Mouse (Mus musculus): ENCODE results near the gene Gfap. TPM values are rescaled to one million over a fixed set of nuclear protein-coding genes. Genes with fewer than 3 reads are reported as not detected.

Gfap gene
- polyA plus RNA-seq, 1 experiment from 2014 or later = 0.93 TPM

DNA sequence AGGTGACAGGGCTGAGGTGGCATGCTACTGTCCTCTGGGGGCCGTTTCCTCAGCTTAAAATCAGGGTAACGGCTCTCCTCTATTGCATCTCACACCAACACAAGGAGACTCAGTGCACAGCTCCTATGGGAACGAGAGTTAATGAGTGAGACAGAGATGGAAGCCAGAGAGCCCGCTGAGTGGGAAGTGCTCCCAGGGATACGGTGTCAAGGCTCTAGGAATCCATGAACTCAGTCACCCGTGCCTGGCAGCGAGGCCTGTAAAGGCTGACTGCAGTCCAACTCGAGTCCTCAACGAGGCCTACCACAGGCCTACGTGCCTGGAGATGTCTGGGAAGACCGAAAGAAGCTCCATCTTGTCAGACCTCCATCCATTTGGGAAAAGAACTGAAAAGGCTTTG, 41.8 kb downstream of the Gfap start:
- no peaks in the 10 kb centered on the region for H3K4me1 ChIP-seq
- no peak for ATAC-seq (replicated peaks)
- no peak overlapping the region for H3K27ac ChIP-seq (replicated peaks)
- H3K36me3 ChIP-seq = peaks cover 72% of the 10 kb centered on the region
- no peak overlapping the region for H3K4me2 ChIP-seq (replicated peaks)
- no peak overlapping the region for H3K4me3 ChIP-seq
- WGBS = 84% methylated on average over 11 of the region's 11 CpGs
- H3K27me3 ChIP-seq = no peaks in the 10 kb centered on the region
- no peak overlapping the region for H3K9ac ChIP-seq (replicated peaks)
- no peaks in the 10 kb centered on the region for H3K9me3 ChIP-seq

DNA sequence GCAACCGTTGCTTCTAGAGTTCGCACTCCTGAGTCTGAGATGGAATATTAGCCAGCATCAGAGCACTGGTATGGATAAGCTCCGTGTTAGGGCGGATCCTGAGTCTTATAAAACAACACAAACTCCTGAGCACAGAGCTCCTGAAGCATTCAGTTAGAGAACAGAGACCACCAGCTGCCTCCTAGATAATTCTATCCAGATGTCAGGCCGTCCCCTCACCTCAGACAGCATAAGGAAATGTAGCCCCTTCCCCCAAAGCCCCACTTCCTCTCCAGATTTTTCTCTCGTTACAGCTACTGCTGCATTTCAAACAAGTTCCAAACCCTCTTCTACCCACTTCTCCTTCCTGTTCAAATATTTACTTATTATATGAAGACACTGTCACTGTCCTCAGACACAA, 44.8 kb downstream of the Gfap start:
- WGBS = 88% methylated on average over 6 of the region's 6 CpGs
- Histone ChIP-seq H3K27ac (replicated peaks) (no peak overlapping the region), H3K4me2 (replicated peaks) (no peak overlapping the region), H3K9ac (replicated peaks) (no peak overlapping the region), H3K9me3 (no peaks in the 10 kb centered on the region), H3K27me3 (no peaks in the 10 kb centered on the region), H3K36me3 (peaks cover 79% of the 10 kb centered on the region), H3K4me1 (no peaks in the 10 kb centered on the region), H3K4me3 (no peak overlapping the region)
- ATAC-seq (replicated peaks) = no peak

DNA sequence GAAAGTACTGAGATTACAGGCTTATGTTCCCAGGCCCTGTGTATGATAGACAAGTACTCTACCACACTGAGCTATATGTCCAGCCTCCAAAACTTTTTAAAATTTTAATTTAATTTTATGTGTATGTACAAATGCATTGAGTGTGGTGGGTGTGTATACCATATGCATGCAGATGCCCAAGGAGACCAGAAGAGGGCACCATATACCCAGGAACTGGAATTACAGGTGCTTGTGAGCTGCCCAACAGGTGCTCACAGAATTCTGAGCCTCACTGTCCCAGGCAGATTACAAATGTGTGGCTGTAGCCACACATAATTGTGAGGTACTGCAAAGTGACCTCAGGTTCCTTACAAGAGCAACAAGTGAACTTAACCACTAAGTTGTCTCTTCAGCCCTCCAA, 47.0 kb downstream of the Gfap start:
- Histone ChIP-seq H3K36me3 (peaks cover 86% of the 10 kb centered on the region), H3K9me3 (no peaks in the 10 kb centered on the region)
- ATAC-seq (replicated peaks) = no peak

DNA sequence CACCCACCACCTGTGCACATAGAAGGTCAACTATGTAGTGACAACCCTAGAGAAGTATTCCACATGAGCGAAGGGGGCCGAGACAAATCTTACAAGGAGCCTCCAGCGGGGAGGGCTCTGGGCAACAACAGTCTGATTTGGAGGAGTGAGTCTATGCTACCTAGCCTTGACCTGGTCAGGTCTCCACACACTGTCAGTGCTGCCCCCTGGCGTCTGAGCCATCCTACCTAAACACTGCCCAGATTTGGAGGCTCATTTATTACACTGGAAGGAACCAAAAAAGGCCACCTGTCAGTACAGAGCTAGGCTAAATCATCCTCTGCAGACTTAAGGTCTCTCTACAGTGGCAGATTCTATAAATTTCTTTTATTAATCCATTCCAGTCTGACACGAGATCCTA, 48.8 kb downstream of the Gfap start:
- no peaks in the 10 kb centered on the region for H3K9me3 ChIP-seq
- no peaks in the 10 kb centered on the region for H3K27me3 ChIP-seq
- 76% methylated on average over 5 of the region's 5 CpGs for WGBS
- no peak overlapping the region for H3K4me3 ChIP-seq
- no peak overlapping the region for H3K9ac ChIP-seq (replicated peaks)
- no peak for ATAC-seq (replicated peaks)
- no peaks in the 10 kb centered on the region for H3K4me1 ChIP-seq
- no peak overlapping the region for H3K4me2 ChIP-seq (replicated peaks)
- H3K36me3 ChIP-seq = peaks cover 87% of the 10 kb centered on the region
- H3K27ac ChIP-seq (replicated peaks) = no peak overlapping the region

More for the DNA sequence above, 47.0 kb downstream of the Gfap start:
- H3K4me1 ChIP-seq = no peaks in the 10 kb centered on the region
- no peak overlapping the region for H3K9ac ChIP-seq (replicated peaks)
- H3K27me3 ChIP-seq = no peaks in the 10 kb centered on the region
- H3K27ac ChIP-seq (replicated peaks) = no peak overlapping the region
- H3K4me3 ChIP-seq = no peak overlapping the region
- H3K4me2 ChIP-seq (replicated peaks) = no peak overlapping the region

DNA sequence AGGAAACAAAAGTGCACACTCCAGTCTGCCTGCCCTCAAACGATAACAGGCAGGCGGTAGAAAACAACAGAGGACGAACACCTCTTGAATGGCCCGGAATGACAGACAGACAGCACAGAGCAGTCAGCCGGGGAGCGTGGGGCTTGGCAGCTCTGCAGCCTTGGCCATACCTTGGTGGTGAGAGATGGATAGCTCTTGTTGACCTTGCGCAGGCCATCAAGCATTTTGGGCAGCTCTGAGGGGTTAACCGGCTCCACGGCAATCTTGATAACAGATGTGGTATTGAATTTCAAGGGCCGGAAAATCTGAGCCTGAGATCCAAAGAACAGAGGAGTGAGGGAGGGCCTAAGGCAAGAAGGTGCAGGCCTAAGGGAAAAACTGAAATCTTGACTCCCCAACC, 54.8 kb downstream of the Gfap start:
- Histone ChIP-seq H3K4me2 (replicated peaks) (no peak overlapping the region), H3K9ac (replicated peaks) (no peak overlapping the region), H3K9me3 (no peaks in the 10 kb centered on the region), H3K36me3 (peaks cover 98% of the 10 kb centered on the region), H3K4me3 (no peak overlapping the region), H3K27ac (replicated peaks) (no peak overlapping the region), H3K27me3 (no peaks in the 10 kb centered on the region), H3K4me1 (no peaks in the 10 kb centered on the region)
- no peak for ATAC-seq (replicated peaks)
- 94% methylated on average over 10 of the region's 10 CpGs for WGBS

DNA sequence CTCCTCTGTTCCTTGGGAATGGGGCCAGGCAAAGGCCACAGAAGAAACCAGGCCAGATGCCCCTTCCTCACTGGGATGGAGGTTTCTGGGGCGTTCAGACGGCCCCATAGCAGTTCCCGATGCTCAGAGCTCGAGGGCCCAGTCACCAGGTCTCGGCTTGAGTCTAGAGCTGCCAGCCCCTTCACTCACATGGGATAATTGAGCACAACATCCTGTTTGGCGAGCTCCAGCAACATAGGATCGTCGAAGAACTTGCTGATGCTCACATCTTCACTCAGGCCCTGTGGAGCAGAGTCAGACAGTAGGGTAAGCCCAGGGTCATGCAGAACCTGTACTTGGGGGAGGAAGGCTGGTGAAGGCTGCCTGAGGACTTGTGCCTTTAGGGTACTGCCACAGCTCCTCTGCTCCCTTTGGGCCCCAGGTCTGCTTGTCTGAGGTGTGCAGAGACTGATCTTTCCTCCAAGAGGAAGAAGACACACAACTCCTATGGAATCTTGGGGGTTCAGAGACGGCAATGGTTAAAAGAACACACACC, 62.0 kb downstream of the Gfap start:
- H3K9me3 ChIP-seq = no peaks in the 10 kb centered on the region
- no peak for ATAC-seq (replicated peaks)
- H3K9ac ChIP-seq (replicated peaks) = no peak overlapping the region
- no peak overlapping the region for H3K27ac ChIP-seq (replicated peaks)
- H3K27me3 ChIP-seq = no peaks in the 10 kb centered on the region
- no peaks in the 10 kb centered on the region for H3K4me1 ChIP-seq
- H3K4me3 ChIP-seq = no peak overlapping the region
- H3K4me2 ChIP-seq (replicated peaks) = no peak overlapping the region
- peaks cover 70% of the 10 kb centered on the region for H3K36me3 ChIP-seq
- WGBS = 90% methylated on average over 9 of the region's 9 CpGs

DNA sequence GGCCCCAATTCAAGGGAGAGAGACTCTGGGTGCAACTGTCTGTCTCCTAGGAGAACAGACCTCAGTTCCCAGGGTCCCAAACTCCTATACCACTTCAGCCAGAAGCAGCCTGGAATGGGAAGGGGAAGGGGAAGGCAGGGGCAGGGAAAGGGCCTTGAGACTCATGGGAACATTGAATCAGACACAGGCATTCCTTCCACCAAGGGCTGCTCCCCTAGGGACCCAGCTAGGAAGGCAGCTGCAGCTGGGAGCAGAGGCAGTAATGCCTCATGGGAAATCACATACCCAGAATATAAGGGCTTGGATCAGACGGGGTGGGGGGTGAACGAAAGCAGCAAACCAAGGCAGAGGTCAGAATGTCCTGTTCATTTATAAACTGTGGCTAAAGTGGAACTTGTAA, 62.6 kb downstream of the Gfap start:
- no peak overlapping the region for H3K27ac ChIP-seq (replicated peaks)
- no peaks in the 10 kb centered on the region for H3K9me3 ChIP-seq
- peaks cover 65% of the 10 kb centered on the region for H3K36me3 ChIP-seq
- ATAC-seq (replicated peaks) = no peak
- H3K9ac ChIP-seq (replicated peaks) = no peak overlapping the region
- 85% methylated on average over 2 of the region's 2 CpGs for WGBS
- no peaks in the 10 kb centered on the region for H3K4me1 ChIP-seq
- H3K4me2 ChIP-seq (replicated peaks) = no peak overlapping the region
- H3K4me3 ChIP-seq = no peak overlapping the region
- no peaks in the 10 kb centered on the region for H3K27me3 ChIP-seq

DNA sequence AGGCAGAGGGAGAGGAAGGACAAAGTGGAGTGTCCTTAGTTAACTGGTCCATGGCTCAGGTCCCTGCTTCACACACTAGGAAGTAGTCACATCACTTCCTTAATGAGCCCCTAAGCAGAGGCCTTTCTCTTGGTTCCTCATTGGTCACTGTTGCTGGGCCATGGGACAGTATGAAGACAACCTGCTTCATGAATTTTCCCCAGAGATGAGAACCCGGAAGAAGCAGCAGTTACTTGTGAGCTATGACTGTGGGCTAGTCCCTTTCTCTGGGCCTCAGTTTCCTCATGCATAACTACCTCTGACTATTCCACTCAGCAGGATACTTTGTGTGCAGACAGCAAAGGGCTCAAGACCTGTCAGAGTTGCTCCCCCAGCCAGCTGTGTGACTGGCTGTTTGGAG, 63.3 kb downstream of the Gfap start:
- ATAC-seq (replicated peaks) = no peak
- no peak overlapping the region for H3K4me2 ChIP-seq (replicated peaks)
- no peaks in the 10 kb centered on the region for H3K27me3 ChIP-seq
- H3K9ac ChIP-seq (replicated peaks) = no peak overlapping the region
- no peak overlapping the region for H3K4me3 ChIP-seq
- H3K9me3 ChIP-seq = no peaks in the 10 kb centered on the region
- peaks cover 57% of the 10 kb centered on the region for H3K36me3 ChIP-seq
- no peaks in the 10 kb centered on the region for H3K4me1 ChIP-seq
- H3K27ac ChIP-seq (replicated peaks) = no peak overlapping the region
- WGBS = 90% methylated on average over 1 of the region's 1 CpGs

Other genes starting within 250 kb of the Gfap start
- 0.08 and 0.10 TPM in 2 replicates for gene Meioc, start 237.2 kb downstream of the Gfap start, polyA plus RNA-seq (2015; fragmentation: Nextera tagmentation; extraction: Ambion mirVana)
- gene Ccdc43, start 203.1 kb downstream of the Gfap start, polyA plus RNA-seq (2015; fragmentation: Nextera tagmentation; extraction: Ambion mirVana) = 44.9 and 48.3 TPM in 2 replicates
- gene Adam11, start 139.5 kb downstream of the Gfap start, polyA plus RNA-seq (2015; fragmentation: Nextera tagmentation; extraction: Ambion mirVana) = 22.1 and 25.6 TPM in 2 replicates
- 54.4 and 55.0 TPM in 2 replicates for gene Gjc1, start 81.2 kb downstream of the Gfap start, polyA plus RNA-seq (2015; fragmentation: Nextera tagmentation; extraction: Ambion mirVana)
- gene Higd1b, start 65.1 kb downstream of the Gfap start, polyA plus RNA-seq (2015; fragmentation: Nextera tagmentation; extraction: Ambion mirVana) = 12.8 and 13.0 TPM in 2 replicates
- gene Eftud2, start 19.9 kb downstream of the Gfap start, polyA plus RNA-seq (2015; fragmentation: Nextera tagmentation; extraction: Ambion mirVana) = 182 and 183 TPM in 2 replicates
- gene Ccdc103, start 19.7 kb downstream of the Gfap start, polyA plus RNA-seq (2015; fragmentation: Nextera tagmentation; extraction: Ambion mirVana) = 2.1 and 2.9 TPM in 2 replicates
- gene Fam187a, start 15.7 kb downstream of the Gfap start, polyA plus RNA-seq (2015; fragmentation: Nextera tagmentation; extraction: Ambion mirVana) = 0.11 TPM in 1 of 2 replicates, not detected in the other
- gene Kif18b, start 24.2 kb upstream of the Gfap start, polyA plus RNA-seq (2015; fragmentation: Nextera tagmentation; extraction: Ambion mirVana) = 5.3 and 6.6 TPM in 2 replicates
- gene C1ql1, start 45.8 kb upstream of the Gfap start, polyA plus RNA-seq (2015; fragmentation: Nextera tagmentation; extraction: Ambion mirVana) = 1.8 and 1.9 TPM in 2 replicates
- 41.0 and 43.9 TPM in 2 replicates for gene Nmt1, start 127.3 kb upstream of the Gfap start, polyA plus RNA-seq (2015; fragmentation: Nextera tagmentation; extraction: Ambion mirVana)
- gene Dcakd, start 127.4 kb upstream of the Gfap start, polyA plus RNA-seq (2015; fragmentation: Nextera tagmentation; extraction: Ambion mirVana) = 152 and 168 TPM in 2 replicates
- 1.9 and 2.3 TPM in 2 replicates for gene Plcd3, start 200.7 kb upstream of the Gfap start, polyA plus RNA-seq (2015; fragmentation: Nextera tagmentation; extraction: Ambion mirVana)
- 14.6 and 14.8 TPM in 2 replicates for gene Acbd4, start 200.8 kb upstream of the Gfap start, polyA plus RNA-seq (2015; fragmentation: Nextera tagmentation; extraction: Ambion mirVana)
- 3.4 and 3.8 TPM in 2 replicates for gene Hexim1, start 215.3 kb upstream of the Gfap start, polyA plus RNA-seq (2015; fragmentation: Nextera tagmentation; extraction: Ambion mirVana)
- gene Hexim2, start 231.5 kb upstream of the Gfap start, polyA plus RNA-seq (2015; fragmentation: Nextera tagmentation; extraction: Ambion mirVana) = 20.8 and 23.8 TPM in 2 replicates